Mouse (Mus musculus): ENCODE results near the gene Mob3b. TPM values are rescaled to one million over a fixed set of nuclear protein-coding genes. Genes with fewer than 3 reads are reported as not detected.

The Mob3b gene
- polyA plus RNA-seq, 1 experiment from 2014 or later: 2.7 TPM

DNA sequence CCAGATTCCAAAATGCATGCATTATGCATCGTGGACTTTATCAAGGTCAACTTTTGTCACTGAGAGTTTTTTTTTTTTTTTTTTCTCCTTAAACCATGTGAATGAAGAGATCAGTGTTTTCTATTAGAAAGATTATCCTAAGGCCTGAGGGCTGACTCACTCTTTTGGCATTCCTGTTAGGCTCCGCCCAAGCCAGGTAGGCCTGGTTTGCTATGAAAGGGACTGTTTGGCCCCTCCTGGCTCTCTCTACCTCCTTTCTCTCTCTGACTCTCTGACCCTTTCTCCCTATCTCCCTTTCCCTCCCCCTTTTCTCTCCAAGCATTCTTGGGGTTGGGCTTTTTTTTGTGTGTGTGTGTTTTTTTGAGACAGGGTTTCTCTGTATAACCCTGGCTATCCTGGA, 18.3 kb upstream of the Mob3b start:
- Histone ChIP-seq H3K27ac (ENCODE audit: low read depth, low read length) (no peak overlapping the region), H3K4me2 (no peak overlapping the region), H3K4me3 (ENCODE audit: low read depth, low read length) (no peak overlapping the region), H3K9me3 (replicated peaks; ENCODE audit: control insufficient read depth, low read length) (no peaks in the 10 kb centered on the region), H3K27me3 (ENCODE audit: control insufficient read depth, insufficient read depth, low read length) (no peaks in the 10 kb centered on the region), H3K4me1 (ENCODE audit: control insufficient read depth, insufficient read depth, low read length) (no peaks in the 10 kb centered on the region; the same call in 1 of the 2 replicates), H3K36me3 (ENCODE audit: control insufficient read depth, insufficient read depth, low read length) (no peaks in the 10 kb centered on the region), H3K9ac (ENCODE audit: low read depth, low read length) (no peak overlapping the region)
- 83% methylated on average over 2 of the region's 2 CpGs for WGBS (ENCODE audit: insufficient replicate concordance)
- ATAC-seq (replicated peaks; ENCODE audit: insufficient number of reproducible peaks, low FRiP score, low TSS enrichment): no peak

DNA sequence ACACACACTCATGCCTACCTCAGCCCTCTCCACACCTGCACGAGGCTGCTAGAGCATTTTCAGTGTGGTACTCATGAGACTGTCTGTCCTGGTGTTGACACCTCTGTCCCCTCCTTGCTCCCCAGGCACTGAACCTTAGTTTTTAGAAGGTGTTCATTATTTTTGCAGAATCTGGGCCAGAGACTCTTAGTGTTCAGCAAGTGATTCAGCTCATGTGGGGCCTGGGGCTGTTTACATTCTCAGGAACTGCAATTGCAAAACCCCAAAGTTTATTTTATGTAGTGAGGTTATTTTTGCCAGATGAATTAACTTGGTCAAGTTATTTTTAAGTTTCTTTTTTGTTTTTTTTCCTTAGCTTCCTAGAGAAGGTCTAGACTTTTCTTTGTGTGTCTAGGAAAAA, 16.3 kb upstream of the Mob3b start:
- Histone ChIP-seq H3K9ac (ENCODE audit: low read depth, low read length) (no peak overlapping the region), H3K27me3 (ENCODE audit: control insufficient read depth, insufficient read depth, low read length) (no peaks in the 10 kb centered on the region), H3K9me3 (replicated peaks; ENCODE audit: control insufficient read depth, low read length) (no peaks in the 10 kb centered on the region), H3K4me2 (no peak overlapping the region), H3K27ac (ENCODE audit: low read depth, low read length) (no peak overlapping the region), H3K4me3 (ENCODE audit: low read depth, low read length) (no peak overlapping the region), H3K4me1 (ENCODE audit: control insufficient read depth, insufficient read depth, low read length) (no peaks in the 10 kb centered on the region; the same call in 1 of the 2 replicates), H3K36me3 (ENCODE audit: control insufficient read depth, insufficient read depth, low read length) (no peaks in the 10 kb centered on the region)
- 65% methylated on average over 1 of the region's 1 CpGs for WGBS (ENCODE audit: insufficient replicate concordance)
- ATAC-seq (replicated peaks; ENCODE audit: insufficient number of reproducible peaks, low FRiP score, low TSS enrichment): no peak

DNA sequence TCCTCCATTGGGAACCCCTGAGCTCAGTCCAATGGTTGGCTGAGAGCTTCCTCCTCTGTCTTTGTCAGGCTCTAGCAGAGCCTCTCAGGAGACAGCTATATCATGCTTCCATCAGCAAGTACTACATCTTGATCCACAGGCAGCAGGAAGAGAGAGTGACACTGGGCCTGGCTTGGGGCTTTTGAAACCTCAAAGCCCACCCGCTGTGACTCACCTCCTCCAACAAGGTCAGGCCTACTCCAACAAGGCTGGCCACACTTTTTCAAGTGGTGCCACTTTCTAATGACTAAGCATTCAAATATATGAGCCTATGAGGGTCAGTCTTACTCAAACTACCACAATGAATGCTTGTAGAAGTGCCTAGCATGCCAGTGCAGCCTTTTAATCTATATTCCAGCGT, 15.2 kb upstream of the Mob3b start:
- no peak overlapping the region for H3K9ac ChIP-seq (ENCODE audit: low read depth, low read length)
- H3K4me2 ChIP-seq: no peak overlapping the region
- no peak for ATAC-seq (replicated peaks; ENCODE audit: insufficient number of reproducible peaks, low FRiP score, low TSS enrichment)
- no peaks in the 10 kb centered on the region for H3K27me3 ChIP-seq (ENCODE audit: control insufficient read depth, insufficient read depth, low read length)
- H3K4me1 ChIP-seq (ENCODE audit: control insufficient read depth, insufficient read depth, low read length): no peaks in the 10 kb centered on the region; the same call in 1 of the 2 replicates
- H3K27ac ChIP-seq (ENCODE audit: low read depth, low read length): no peak overlapping the region
- no peak overlapping the region for H3K4me3 ChIP-seq (ENCODE audit: low read depth, low read length)
- H3K9me3 ChIP-seq (replicated peaks; ENCODE audit: control insufficient read depth, low read length): no peaks in the 10 kb centered on the region
- 83% methylated on average over 2 of the region's 2 CpGs for WGBS (ENCODE audit: insufficient replicate concordance)
- no peaks in the 10 kb centered on the region for H3K36me3 ChIP-seq (ENCODE audit: control insufficient read depth, insufficient read depth, low read length)

DNA sequence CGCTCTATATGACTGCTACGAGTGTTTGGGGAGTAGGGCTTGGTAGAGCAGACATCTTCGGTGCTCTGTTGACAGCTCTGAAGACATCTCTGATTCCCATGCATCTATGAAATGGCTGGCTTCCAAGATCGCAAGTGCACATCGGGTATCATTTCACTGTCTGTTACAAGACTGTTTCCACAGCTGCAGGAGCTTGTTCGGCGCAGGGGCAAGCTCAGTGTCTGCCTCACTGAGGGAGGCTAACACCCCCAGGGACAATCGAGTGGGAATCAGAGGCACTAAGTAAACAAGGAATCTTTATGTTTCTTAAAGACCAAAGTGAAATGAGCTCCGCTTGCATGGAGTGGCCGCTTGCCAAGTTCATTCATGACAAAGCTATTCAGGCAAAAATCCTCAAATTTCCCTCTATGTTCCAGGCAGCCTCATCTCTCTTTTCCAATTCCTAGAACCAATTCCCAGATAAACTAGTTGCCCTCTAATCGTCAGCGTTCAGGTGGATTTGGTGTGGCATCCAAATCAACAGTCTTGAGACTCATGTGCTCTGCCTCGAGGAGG, 12.4 kb upstream of the Mob3b start:
- Histone ChIP-seq H3K36me3 (ENCODE audit: control insufficient read depth, insufficient read depth, low read length) (no peaks in the 10 kb centered on the region), H3K27me3 (ENCODE audit: control insufficient read depth, insufficient read depth, low read length) (no peaks in the 10 kb centered on the region), H3K4me2 (no peak overlapping the region), H3K9ac (ENCODE audit: low read depth, low read length) (no peak overlapping the region), H3K27ac (ENCODE audit: low read depth, low read length) (no peak overlapping the region), H3K4me1 (ENCODE audit: control insufficient read depth, insufficient read depth, low read length) (no peaks in the 10 kb centered on the region), H3K4me3 (ENCODE audit: low read depth, low read length) (no peak overlapping the region), H3K9me3 (replicated peaks; ENCODE audit: control insufficient read depth, low read length) (no peaks in the 10 kb centered on the region)
- 73% methylated on average over 13 of the region's 13 CpGs for WGBS (ENCODE audit: insufficient replicate concordance)
- no peak for ATAC-seq (replicated peaks; ENCODE audit: insufficient number of reproducible peaks, low FRiP score, low TSS enrichment)

DNA sequence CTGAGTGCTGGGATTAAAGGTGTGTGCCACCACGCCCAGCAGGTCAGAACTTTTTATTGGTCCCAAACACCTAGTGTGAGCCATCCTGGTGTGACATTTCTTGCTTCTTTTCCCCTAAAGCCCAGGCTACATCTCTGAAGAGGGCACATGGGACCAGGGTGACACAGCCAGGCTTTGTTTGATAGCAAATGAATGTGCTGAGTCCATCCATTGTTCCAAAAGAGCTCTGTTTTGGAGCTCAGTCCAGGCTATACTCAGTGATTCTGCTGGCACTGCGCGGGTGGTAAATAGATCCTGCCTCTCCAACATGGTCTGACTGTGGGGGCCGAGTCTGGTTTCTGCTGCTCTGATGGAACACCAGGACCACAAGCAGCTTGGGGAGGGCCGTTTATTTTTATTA, 10.6 kb upstream of the Mob3b start:
- WGBS (ENCODE audit: insufficient replicate concordance): 79% methylated on average over 5 of the region's 5 CpGs
- no peaks in the 10 kb centered on the region for H3K9me3 ChIP-seq (replicated peaks; ENCODE audit: control insufficient read depth, low read length)
- no peak for ATAC-seq (replicated peaks; ENCODE audit: insufficient number of reproducible peaks, low FRiP score, low TSS enrichment)
- H3K4me3 ChIP-seq (ENCODE audit: low read depth, low read length): no peak overlapping the region
- H3K27ac ChIP-seq (ENCODE audit: low read depth, low read length): no peak overlapping the region
- no peak overlapping the region for H3K4me2 ChIP-seq
- no peaks in the 10 kb centered on the region for H3K27me3 ChIP-seq (ENCODE audit: control insufficient read depth, insufficient read depth, low read length)
- H3K36me3 ChIP-seq (ENCODE audit: control insufficient read depth, insufficient read depth, low read length): no peaks in the 10 kb centered on the region
- no peaks in the 10 kb centered on the region for H3K4me1 ChIP-seq (ENCODE audit: control insufficient read depth, insufficient read depth, low read length)
- H3K9ac ChIP-seq (ENCODE audit: low read depth, low read length): no peak overlapping the region

DNA sequence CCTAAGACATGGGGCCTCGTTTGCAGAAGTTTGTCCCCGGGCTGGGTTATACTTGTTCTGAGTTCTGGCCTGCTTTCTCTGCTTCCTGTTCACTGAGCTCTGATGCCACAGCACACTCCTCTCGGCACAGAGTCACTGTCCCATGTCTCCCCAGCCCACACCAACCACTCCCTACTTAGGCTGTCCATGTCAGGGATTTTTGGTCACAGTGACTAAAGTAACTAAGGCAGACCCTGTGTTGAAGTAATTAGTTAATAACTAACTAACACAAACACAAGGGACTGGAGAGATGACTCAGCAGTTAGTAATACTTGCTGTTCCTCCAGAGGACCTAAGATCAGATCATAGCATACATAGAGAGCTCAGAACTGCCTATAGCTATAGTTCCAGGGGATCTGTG, 8.7 kb upstream of the Mob3b start:
- no peaks in the 10 kb centered on the region for H3K36me3 ChIP-seq (ENCODE audit: control insufficient read depth, insufficient read depth, low read length)
- H3K9ac ChIP-seq (ENCODE audit: low read depth, low read length): no peak overlapping the region
- no peaks in the 10 kb centered on the region for H3K9me3 ChIP-seq (replicated peaks; ENCODE audit: control insufficient read depth, low read length)
- H3K27me3 ChIP-seq (ENCODE audit: control insufficient read depth, insufficient read depth, low read length): no peaks in the 10 kb centered on the region
- no peak for ATAC-seq (replicated peaks; ENCODE audit: insufficient number of reproducible peaks, low FRiP score, low TSS enrichment)
- H3K4me1 ChIP-seq (ENCODE audit: control insufficient read depth, insufficient read depth, low read length): no peaks in the 10 kb centered on the region
- H3K4me3 ChIP-seq (ENCODE audit: low read depth, low read length): no peak overlapping the region
- no peak overlapping the region for H3K4me2 ChIP-seq
- 74% methylated on average over 3 of the region's 3 CpGs for WGBS (ENCODE audit: insufficient replicate concordance)
- no peak overlapping the region for H3K27ac ChIP-seq (ENCODE audit: low read depth, low read length)

DNA sequence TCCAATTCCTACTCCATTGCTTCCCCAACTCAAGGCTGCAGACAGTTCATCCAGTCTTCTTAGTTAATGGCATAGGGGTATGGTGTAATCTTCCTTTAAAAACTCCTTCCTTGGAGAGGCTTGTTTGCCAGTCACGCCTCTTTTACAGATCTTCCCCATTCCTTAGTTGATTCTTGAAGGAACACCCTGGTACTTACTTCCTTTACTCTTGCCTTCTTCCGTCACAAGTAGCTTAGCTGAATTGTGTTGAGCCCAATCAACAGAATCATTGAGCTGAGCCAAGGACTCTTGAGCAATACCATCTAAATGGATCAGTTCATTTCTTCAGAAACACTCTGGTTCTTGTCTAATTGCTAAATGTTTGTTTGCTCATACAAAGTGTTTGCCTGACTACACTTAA, 8.0 kb upstream of the Mob3b start:
- no peak overlapping the region for H3K4me3 ChIP-seq (ENCODE audit: low read depth, low read length)
- no peaks in the 10 kb centered on the region for H3K27me3 ChIP-seq (ENCODE audit: control insufficient read depth, insufficient read depth, low read length)
- H3K27ac ChIP-seq (ENCODE audit: low read depth, low read length): no peak overlapping the region
- no peaks in the 10 kb centered on the region for H3K4me1 ChIP-seq (ENCODE audit: control insufficient read depth, insufficient read depth, low read length)
- H3K9ac ChIP-seq (ENCODE audit: low read depth, low read length): no peak overlapping the region
- no peaks in the 10 kb centered on the region for H3K36me3 ChIP-seq (ENCODE audit: control insufficient read depth, insufficient read depth, low read length)
- ATAC-seq (replicated peaks; ENCODE audit: insufficient number of reproducible peaks, low FRiP score, low TSS enrichment): no peak
- H3K4me2 ChIP-seq: no peak overlapping the region
- 77% methylated on average over 2 of the region's 2 CpGs for WGBS (ENCODE audit: insufficient replicate concordance)
- H3K9me3 ChIP-seq (replicated peaks; ENCODE audit: control insufficient read depth, low read length): no peaks in the 10 kb centered on the region

DNA sequence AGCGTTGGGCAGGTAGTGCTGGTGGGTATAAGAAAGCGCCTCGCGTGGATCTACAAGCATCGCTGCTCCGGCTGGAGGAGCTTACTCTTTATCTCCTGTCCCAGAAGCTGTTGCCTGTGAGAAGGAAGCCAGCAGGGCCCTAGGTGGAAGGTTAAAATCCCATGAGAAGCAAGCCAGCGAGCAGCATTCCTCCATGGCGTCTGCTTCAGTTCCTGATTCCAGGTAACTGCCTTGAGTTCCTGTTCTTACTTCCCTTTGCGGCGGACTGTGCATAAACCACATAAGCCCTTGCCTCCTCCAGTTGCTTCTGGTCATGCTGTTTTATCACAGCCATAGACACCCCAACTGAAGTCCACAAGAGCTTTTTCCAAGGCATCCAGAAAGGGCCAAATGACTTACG, 531 bp upstream of the Mob3b start:
- H3K36me3 ChIP-seq (ENCODE audit: control insufficient read depth, insufficient read depth, low read length): no peaks in the 10 kb centered on the region
- H3K27me3 ChIP-seq (ENCODE audit: control insufficient read depth, insufficient read depth, low read length): no peaks in the 10 kb centered on the region; the same call in 1 of the 2 replicates
- H3K9ac ChIP-seq (ENCODE audit: low read depth, low read length): no peak overlapping the region
- no peak for ATAC-seq (replicated peaks; ENCODE audit: insufficient number of reproducible peaks, low FRiP score, low TSS enrichment)
- H3K27ac ChIP-seq (ENCODE audit: low read depth, low read length): no peak overlapping the region
- H3K4me2 ChIP-seq: no peak overlapping the region
- H3K4me3 ChIP-seq (ENCODE audit: low read depth, low read length): no peak overlapping the region
- no peaks in the 10 kb centered on the region for H3K9me3 ChIP-seq (replicated peaks; ENCODE audit: control insufficient read depth, low read length)
- 49% methylated on average over 11 of the region's 11 CpGs for WGBS (ENCODE audit: insufficient replicate concordance)
- H3K4me1 ChIP-seq (ENCODE audit: control insufficient read depth, insufficient read depth, low read length): no peaks in the 10 kb centered on the region

DNA sequence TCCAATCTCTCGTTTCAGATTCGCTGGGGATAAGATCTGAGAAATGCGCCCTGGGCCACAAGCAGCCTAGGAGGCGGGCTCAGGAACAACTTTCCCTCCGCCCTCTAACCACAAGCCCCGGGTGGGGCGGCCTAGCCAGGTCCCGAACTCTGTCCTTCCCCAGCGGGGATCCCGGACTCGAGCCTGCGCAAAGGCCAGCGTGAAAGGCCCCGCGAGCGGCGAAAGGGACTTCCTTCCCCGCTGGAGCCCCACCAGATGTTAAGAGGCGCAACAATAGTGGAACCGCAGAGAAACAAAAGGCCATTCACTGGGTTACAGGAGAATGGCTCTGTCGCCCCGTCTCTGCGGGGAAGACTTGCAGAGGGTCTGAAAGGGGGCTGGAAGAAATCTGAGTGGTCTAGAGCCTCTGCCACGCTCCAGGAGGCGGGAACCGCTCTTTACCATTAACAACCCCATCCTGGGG, 1.1 kb downstream of the Mob3b start:
- H3K27ac ChIP-seq (ENCODE audit: low read depth, low read length): no peak overlapping the region; the same call in 1 of the 2 replicates
- H3K9ac ChIP-seq (ENCODE audit: low read depth, low read length): peak overlapping the region; percentile 76
- WGBS (ENCODE audit: insufficient replicate concordance): 0% methylated on average over 26 of the region's 26 CpGs
- H3K4me1 ChIP-seq (ENCODE audit: control insufficient read depth, insufficient read depth, low read length): no peaks in the 10 kb centered on the region
- H3K36me3 ChIP-seq (ENCODE audit: control insufficient read depth, insufficient read depth, low read length): no peaks in the 10 kb centered on the region
- H3K4me3 ChIP-seq (ENCODE audit: low read depth, low read length): peak overlapping the region; percentile 63
- H3K27me3 ChIP-seq (ENCODE audit: control insufficient read depth, insufficient read depth, low read length): no peaks in the 10 kb centered on the region; the same call in 1 of the 2 replicates
- H3K4me2 ChIP-seq: peak overlapping the region; percentile 94
- H3K9me3 ChIP-seq (replicated peaks; ENCODE audit: control insufficient read depth, low read length): no peaks in the 10 kb centered on the region
- 0 out of 2 replicates have a peak, but pooled peaks have one; percentile 53 for ATAC-seq (replicated peaks; ENCODE audit: insufficient number of reproducible peaks, low FRiP score, low TSS enrichment)
